Mouse (Mus musculus): ENCODE measurements at regions not wholly inside any gene's neighbourhood (a gene's known extent, or its start where the extent isn't known, plus 50 kb on each side); places are given as distances from the start of the nearest gene placed in this dataset.

DNA sequence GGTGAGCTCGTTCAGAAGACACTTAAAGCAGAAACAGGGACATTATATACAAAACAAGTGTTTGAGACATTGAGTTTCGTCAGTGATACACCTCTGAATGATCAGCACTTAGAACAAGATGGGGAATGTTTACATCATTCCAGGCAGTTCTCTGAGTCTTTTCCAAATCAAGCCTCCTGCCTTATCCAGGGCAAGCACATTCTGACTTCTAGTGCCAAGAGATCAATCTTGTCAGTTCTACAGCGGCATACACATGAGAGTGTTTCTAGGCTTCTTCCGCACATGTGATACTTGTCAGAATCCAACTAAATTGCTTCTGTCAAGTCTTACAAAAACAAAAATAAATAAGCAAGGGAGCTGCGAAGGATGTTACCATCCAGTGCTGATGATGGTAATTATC is 142.5 kb upstream of the Foxa2 start:
- no peak for TF ChIP-seq CTCF (IDR thresholded peaks at IDR 0.05; ENCODE audit: insufficient read depth, low read length)
- no peak for TF ChIP-seq POLR2A (IDR thresholded peaks at IDR 0.05; ENCODE audit: borderline replicate concordance, extremely low read depth, low read depth, low read length)

DNA sequence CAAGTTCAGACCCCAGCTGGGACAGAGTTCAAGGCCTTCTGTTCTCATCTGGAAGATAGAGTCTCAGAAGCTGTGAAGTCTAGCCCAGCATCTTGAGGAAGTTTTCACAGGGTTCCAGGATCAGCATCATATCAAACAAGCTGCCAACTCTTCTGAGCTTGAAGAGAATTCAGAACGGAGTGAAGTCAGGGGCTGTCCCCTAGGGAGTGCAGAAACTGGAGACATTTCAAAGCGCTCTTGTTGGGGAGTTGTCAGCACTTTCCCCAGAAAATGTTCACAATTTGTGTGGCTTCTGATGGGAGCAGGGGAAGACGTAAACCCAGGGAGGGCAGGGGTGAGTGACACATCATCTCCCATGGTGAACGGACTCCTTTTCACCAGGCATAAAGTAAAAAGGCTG is 146.2 kb upstream of the Foxa2 start:
- no peak for TF ChIP-seq POLR2A (IDR thresholded peaks at IDR 0.05; ENCODE audit: borderline replicate concordance, extremely low read depth, low read depth, low read length)
- no peak for TF ChIP-seq CTCF (IDR thresholded peaks at IDR 0.05; ENCODE audit: insufficient read depth, low read length)
- H3K4me1 ChIP-seq (ENCODE audit: control insufficient read depth, insufficient read depth, low read length), result no peaks in the 10 kb centered on the region
- DNase-seq, result no peak
- no peak overlapping the region for H3K4me3 ChIP-seq (replicated peaks; ENCODE audit: extremely low read depth, low read depth, low read length)
- 66% methylated on average over 4 of the region's 4 CpGs for WGBS

More for the DNA sequence above, 142.5 kb upstream of the Foxa2 start:
- H3K4me3 ChIP-seq (replicated peaks; ENCODE audit: extremely low read depth, low read depth, low read length), result no peak overlapping the region
- H3K4me1 ChIP-seq (ENCODE audit: control insufficient read depth, insufficient read depth, low read length), result peaks cover 17% of the 10 kb centered on the region
- no peak for DNase-seq
- WGBS, result 37% methylated on average over 5 of the region's 5 CpGs

DNA sequence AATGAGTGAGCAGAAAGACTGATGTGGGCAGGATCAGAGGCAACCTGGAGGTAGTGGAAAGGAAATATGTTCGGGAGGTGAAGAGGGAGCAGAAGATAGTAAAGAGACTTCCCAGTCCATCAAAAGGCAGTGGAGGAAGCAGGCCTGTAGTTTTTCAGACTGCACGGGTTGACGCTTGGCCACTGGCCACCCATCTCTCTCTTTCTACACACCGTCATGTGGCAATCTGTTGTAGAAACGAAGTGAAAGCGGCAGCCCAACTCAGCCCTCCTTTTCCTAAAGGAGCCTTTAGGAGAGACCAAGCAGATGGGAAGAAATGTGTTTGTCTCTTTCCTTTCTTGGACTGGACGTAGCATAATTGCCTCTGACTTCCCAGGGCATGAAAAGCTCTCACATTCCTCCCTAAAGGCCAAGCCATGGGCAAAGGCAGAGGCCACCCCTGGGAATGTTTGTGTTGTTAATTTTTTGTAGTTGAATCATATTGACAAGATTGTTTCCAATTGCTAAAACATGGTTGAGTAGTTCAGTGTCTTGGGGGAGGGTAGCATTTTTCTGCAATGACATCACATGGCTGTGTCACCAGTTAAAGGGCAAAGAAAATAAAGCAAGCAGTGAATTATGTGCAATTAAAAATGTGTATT is 150.7 kb upstream of the Foxa2 start:
- H3K4me3 ChIP-seq (replicated peaks; ENCODE audit: extremely low read depth, low read depth, low read length), result no peak overlapping the region
- DNase-seq, result no peak
- no peaks in the 10 kb centered on the region for H3K4me1 ChIP-seq (ENCODE audit: control insufficient read depth, insufficient read depth, low read length)
- 70% methylated on average over 7 of the region's 7 CpGs for WGBS
- no peak for TF ChIP-seq POLR2A (IDR thresholded peaks at IDR 0.05; ENCODE audit: borderline replicate concordance, extremely low read depth, low read depth, low read length)
- no peak for TF ChIP-seq CTCF (IDR thresholded peaks at IDR 0.05; ENCODE audit: insufficient read depth, low read length)

DNA sequence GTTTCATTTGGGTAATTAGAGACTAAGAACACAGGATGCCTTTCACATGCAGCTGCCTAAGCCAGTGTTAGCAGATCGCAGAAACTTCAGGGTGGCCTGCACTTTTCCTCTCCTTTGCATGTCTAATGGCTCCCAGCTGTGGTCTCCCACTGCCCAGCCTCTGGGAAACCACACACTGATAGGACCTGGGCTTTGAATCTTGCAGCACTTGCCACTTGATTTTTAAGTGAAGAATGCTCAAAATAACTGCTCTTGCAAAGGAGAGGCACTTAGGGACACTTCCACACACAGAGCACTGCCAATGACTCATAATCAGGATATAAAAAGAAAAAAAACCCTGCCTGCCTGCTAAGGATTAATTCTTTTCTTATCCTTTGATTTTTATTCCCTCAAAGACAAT is 159.9 kb upstream of the Foxa2 start:
- no peak for DNase-seq
- H3K4me1 ChIP-seq (ENCODE audit: control insufficient read depth, insufficient read depth, low read length), result 0 out of 2 replicates have a peak, but pooled peaks cover 2% of the 10 kb centered on the region
- H3K4me3 ChIP-seq (replicated peaks; ENCODE audit: extremely low read depth, low read depth, low read length), result no peak overlapping the region
- WGBS, result 45% methylated on average over 1 of the region's 1 CpGs
- TF ChIP-seq POLR2A (IDR thresholded peaks at IDR 0.05; ENCODE audit: borderline replicate concordance, extremely low read depth, low read depth, low read length) (no peak), CTCF (IDR thresholded peaks at IDR 0.05; ENCODE audit: insufficient read depth, low read length) (no peak)

DNA sequence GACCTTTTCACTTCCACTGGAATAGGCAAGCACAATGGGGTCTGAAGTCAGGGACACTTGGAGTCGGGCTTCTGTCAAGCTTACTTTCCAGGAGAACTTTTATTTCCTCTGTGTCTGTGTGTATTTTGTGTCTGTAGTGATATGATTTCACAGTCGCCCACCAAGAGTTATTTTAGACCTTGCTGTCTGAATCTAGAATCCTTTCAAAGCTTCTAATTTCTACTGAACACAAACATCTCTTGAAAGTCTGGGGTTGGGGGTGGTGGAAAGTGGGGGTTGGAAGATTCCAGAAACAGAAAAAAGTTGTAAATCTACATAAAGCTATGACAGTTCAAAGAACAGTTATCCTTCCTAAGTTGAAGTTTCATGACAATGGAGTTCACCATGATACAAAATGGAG is 164.0 kb upstream of the Foxa2 start:
- no peak for DNase-seq

DNA sequence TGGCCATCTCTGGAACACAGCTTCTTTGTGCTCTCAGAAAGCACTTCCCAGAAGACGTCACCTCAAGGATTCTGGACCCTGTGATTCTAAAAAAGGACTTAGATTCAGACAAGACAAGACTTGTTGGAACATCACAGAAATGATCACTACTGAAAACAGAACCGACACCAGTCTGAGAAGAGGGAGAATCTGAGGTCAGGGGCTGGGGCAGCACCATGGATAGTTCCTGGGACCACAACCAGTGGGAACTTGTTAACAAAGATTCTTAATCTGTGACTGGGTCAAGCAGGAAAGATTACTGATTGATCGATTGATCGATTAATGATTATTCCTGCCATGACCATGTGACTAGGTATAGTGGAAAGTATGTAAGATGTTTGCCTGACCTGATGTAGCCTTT is 170.4 kb upstream of the Foxa2 start:
- WGBS, result 84% methylated on average over 4 of the region's 4 CpGs
- no peak for DNase-seq
- Histone ChIP-seq H3K4me1 (ENCODE audit: control insufficient read depth, insufficient read depth, low read length) (no peaks in the 10 kb centered on the region; the same call in 1 of the 2 replicates), H3K4me3 (replicated peaks; ENCODE audit: extremely low read depth, low read depth, low read length) (no peak overlapping the region)
- TF ChIP-seq CTCF (IDR thresholded peaks at IDR 0.05; ENCODE audit: insufficient read depth, low read length) (no peak), POLR2A (IDR thresholded peaks at IDR 0.05; ENCODE audit: borderline replicate concordance, extremely low read depth, low read depth, low read length) (no peak)

More for the DNA sequence above, 164.0 kb upstream of the Foxa2 start:
- H3K4me1 ChIP-seq (ENCODE audit: control insufficient read depth, insufficient read depth, low read length), result 0 out of 2 replicates have a peak, but pooled peaks cover 2% of the 10 kb centered on the region
- no peak overlapping the region for H3K4me3 ChIP-seq (replicated peaks; ENCODE audit: extremely low read depth, low read depth, low read length)
- no peak for TF ChIP-seq POLR2A (IDR thresholded peaks at IDR 0.05; ENCODE audit: borderline replicate concordance, extremely low read depth, low read depth, low read length)
- TF ChIP-seq CTCF (IDR thresholded peaks at IDR 0.05; ENCODE audit: insufficient read depth, low read length), result no peak
- WGBS, result 82% methylated on average over 2 of the region's 2 CpGs

DNA sequence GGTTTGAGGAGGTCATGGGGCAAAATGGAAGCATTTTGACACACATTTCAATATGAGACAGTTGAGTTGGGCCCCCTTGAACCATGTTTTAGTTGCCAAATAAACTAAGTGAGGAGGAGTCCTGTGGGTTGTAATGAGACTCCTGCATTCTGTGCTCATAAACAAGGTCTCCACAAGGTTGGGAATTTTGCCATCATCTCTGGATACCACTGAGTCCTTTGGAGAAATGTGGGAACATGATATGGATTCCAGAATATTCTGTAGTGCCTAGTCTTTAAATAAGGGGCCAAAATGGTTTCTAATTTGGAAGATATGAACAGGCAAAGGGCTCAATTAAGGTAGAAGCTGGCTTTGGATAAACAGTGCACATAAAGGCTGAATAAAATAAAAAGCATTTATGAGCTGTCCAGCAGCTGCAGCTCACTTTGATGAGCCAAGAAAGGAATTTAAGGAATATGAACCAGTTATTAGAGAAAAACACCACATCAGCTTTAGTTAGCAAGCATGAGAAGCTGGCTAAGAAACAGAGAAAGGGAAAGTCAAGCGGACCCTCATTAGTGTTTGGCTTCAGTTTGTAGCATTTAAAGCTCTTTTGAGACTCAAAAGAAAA is 161.3 kb upstream of the Sstr4 start:
- no peak for DNase-seq
- no peak for TF ChIP-seq CTCF (IDR thresholded peaks at IDR 0.05; ENCODE audit: insufficient read depth, low read length)
- no peak for TF ChIP-seq POLR2A (IDR thresholded peaks at IDR 0.05; ENCODE audit: borderline replicate concordance, extremely low read depth, low read depth, low read length)
- 71% methylated on average over 1 of the region's 1 CpGs for WGBS
- H3K4me3 ChIP-seq (replicated peaks; ENCODE audit: extremely low read depth, low read depth, low read length), result no peak overlapping the region
- H3K4me1 ChIP-seq (ENCODE audit: control insufficient read depth, insufficient read depth, low read length), result no peaks in the 10 kb centered on the region

DNA sequence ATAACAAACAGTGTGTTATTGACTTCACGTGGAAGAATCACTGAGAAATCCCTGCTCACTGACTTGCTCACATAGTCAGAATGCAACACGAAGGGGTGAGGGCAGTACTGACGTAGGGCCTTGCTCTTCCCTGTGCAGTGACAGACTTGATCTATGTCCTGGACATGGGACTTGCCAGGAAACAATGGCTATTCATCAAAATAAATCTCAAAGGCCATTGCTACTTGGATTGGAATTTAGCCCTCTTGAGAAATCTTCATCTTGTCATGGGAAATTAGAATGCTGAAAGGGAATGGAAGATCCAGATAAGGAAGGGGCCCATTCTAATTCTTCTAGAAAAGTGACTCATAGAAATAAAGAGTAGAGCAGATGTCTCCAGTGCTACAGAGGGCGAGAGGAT is 158.0 kb upstream of the Sstr4 start:
- no peak for DNase-seq
- H3K4me1 ChIP-seq (ENCODE audit: control insufficient read depth, insufficient read depth, low read length), result no peaks in the 10 kb centered on the region
- TF ChIP-seq POLR2A (IDR thresholded peaks at IDR 0.05; ENCODE audit: borderline replicate concordance, extremely low read depth, low read depth, low read length) (no peak), CTCF (IDR thresholded peaks at IDR 0.05; ENCODE audit: insufficient read depth, low read length) (no peak)
- WGBS, result 75% methylated on average over 4 of the region's 4 CpGs
- no peak overlapping the region for H3K4me3 ChIP-seq (replicated peaks; ENCODE audit: extremely low read depth, low read depth, low read length)

DNA sequence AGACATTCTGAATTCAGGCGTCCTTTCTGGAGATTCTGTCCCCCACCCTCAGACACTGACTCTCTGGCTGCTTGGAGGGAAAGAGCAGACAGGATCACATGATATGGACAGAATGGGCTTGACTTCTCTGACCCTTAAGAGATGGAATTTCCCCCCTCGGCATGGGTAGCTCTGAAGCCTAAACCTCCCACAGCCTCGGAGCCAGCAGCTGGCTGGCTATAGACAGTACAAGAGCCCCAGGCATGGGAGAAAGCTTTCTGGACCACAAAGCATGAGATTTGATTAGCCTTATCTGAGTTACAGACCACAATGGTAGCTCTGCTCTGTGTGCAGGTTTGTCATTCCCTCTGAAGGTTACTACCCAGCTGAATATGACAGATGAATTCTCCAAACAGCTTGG is 156.1 kb upstream of the Sstr4 start:
- WGBS, result 61% methylated on average over 3 of the region's 3 CpGs

DNA sequence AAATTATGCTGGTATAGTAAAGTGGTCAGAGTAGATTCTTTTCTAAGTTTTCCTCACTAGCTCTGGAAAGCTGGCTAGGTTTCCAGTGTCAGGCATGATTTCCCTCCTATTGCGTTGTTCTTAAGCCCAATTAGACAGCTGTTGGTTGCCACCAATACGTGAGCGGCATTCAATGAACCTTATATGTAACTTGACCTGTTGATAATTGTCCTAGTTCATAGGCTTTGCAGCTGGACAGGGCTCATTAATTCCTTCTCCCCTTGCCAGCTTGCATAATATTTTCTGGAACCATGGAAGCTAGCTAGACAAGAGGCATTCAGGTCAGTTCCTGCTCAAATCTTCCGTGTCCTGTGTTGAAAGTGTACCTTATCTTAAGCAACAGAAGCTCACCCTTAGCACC is 152.9 kb upstream of the Sstr4 start:
- DNase-seq, result no peak
- Histone ChIP-seq H3K4me3 (replicated peaks; ENCODE audit: extremely low read depth, low read depth, low read length) (no peak overlapping the region), H3K4me1 (ENCODE audit: control insufficient read depth, insufficient read depth, low read length) (no peaks in the 10 kb centered on the region)
- no peak for TF ChIP-seq POLR2A (IDR thresholded peaks at IDR 0.05; ENCODE audit: borderline replicate concordance, extremely low read depth, low read depth, low read length)
- no peak for TF ChIP-seq CTCF (IDR thresholded peaks at IDR 0.05; ENCODE audit: insufficient read depth, low read length)
- 75% methylated on average over 4 of the region's 4 CpGs for WGBS

More for the DNA sequence above, 156.1 kb upstream of the Sstr4 start:
- Histone ChIP-seq H3K4me1 (ENCODE audit: control insufficient read depth, insufficient read depth, low read length) (no peaks in the 10 kb centered on the region), H3K4me3 (replicated peaks; ENCODE audit: extremely low read depth, low read depth, low read length) (no peak overlapping the region)
- TF ChIP-seq POLR2A (IDR thresholded peaks at IDR 0.05; ENCODE audit: borderline replicate concordance, extremely low read depth, low read depth, low read length), result no peak
- DNase-seq, result no peak
